Mouse (Mus musculus): Measurements from ENCODE around the gene Cyp4x1. TPM values are rescaled to one million over a fixed set of nuclear protein-coding genes. Genes with fewer than 3 reads are reported as not detected.
A peak's percentile ranks its signal among the peaks of the same experiment; 100 is the strongest.
"Not testable (repeated sequence)": the region's sequence is repeated elsewhere in the genome, so short reads cannot be mapped to it uniquely, and the experiment has no call there.

Cyp4x1 gene
- 0.54 and 1.4 TPM in 2 replicates for polyA plus RNA-seq (2014; fragmentation: Nextera tagmentation; extraction: Ambion mirVana)

DNA sequence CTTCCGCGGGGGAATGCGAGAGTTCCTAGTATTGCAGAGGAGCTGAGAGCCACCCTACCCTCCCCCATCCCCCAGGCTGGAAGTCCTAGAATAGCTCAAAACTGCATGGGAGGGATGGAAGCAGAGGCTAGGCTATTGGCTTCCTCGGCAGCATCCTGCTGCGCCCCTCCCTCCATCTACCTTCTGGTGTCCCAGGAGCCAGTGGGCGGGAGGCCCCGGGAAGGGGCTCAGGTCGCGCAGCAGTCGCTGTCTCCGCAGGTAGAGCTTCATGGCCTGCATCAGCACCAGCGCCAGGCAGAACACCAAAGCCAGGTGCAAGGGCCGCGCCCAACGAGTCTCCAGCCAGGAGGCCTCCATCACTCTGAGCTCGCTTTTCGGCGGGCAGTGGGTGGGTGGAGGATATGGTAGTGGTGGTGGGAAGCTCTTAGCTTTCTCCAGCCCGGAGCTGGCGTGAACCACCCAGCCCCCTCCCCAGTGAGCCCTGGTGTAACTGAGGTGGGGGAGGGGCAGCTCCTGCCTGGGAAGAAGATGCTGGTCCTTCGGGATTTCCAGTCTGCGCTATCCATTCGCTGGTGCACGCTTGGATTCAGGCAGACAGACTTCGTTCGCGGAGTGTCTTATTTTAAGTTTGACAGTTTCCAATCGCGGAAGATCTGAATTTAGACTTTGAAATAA lies at the start of gene Cyp4x1:
Cyp4x1 (minus strand) TSS at position 661 of the 675 bp plus-strand sequence.
- H3K4me2 ChIP-seq (replicated peaks; ENCODE audit: low read depth, low read length) = peak within 1 kb of the TSS; percentile 29
- no peak within 1 kb of the TSS for H3K9ac ChIP-seq (replicated peaks; ENCODE audit: low read depth, low read length)
- H3K27me3 ChIP-seq (ENCODE audit: control insufficient read depth, insufficient read depth, low read length) = peaks cover 9% of the 10 kb centered on the region; the same call in 1 of the 2 replicates
- H3K9me3 ChIP-seq (ENCODE audit: control insufficient read depth, low read depth, low read length) = no peaks in the 10 kb centered on the region
- WGBS = 1% methylated on average over 29 of the region's 29 CpGs
- ATAC-seq (ENCODE audit: insufficient number of reproducible peaks, insufficient read depth, low FRiP score, low read depth) = peak; percentile 28; the same call in 1 of the 2 replicates
- H3K27ac ChIP-seq (ENCODE audit: low read length) = peak within 1 kb of the TSS; percentile 7; the same call in 1 of the 2 replicates
- peak within 1 kb of the TSS; percentile 5 for H3K4me3 ChIP-seq (ENCODE audit: low read depth, low read length)
- H3K4me1 ChIP-seq (ENCODE audit: control insufficient read depth, insufficient read depth, low read length) = 0 out of 2 replicates have a peak, but pooled peaks cover 4% of the 10 kb centered on the region
- H3K36me3 ChIP-seq (ENCODE audit: control insufficient read depth, insufficient read depth, low read length) = no peaks in the 10 kb centered on the region

- H3K9me3 ChIP-seq (ENCODE audit: control insufficient read depth, low read depth, low read length); ATAC-seq (ENCODE audit: insufficient number of reproducible peaks, insufficient read depth, low FRiP score, low read depth); H3K36me3 ChIP-seq (ENCODE audit: control insufficient read depth, insufficient read depth, low read length); H3K9ac ChIP-seq (replicated peaks; ENCODE audit: low read depth, low read length); H3K4me3 ChIP-seq (ENCODE audit: low read depth, low read length); H3K27ac ChIP-seq (ENCODE audit: low read length); H3K4me2 ChIP-seq (replicated peaks; ENCODE audit: low read depth, low read length); H3K4me1 ChIP-seq (ENCODE audit: control insufficient read depth, insufficient read depth, low read length); H3K27me3 ChIP-seq (ENCODE audit: control insufficient read depth, insufficient read depth, low read length): not testable (repeated sequence)
Measured at GRCm38 (mm10) chr4:115176201-115176600, 42.1 kb upstream of the Cyp4x1 start.

GRCm38 (mm10) chr4:115174694-115175353 lies 40.7 kb upstream of the Cyp4x1 start:
- no peak for ATAC-seq (ENCODE audit: insufficient number of reproducible peaks, insufficient read depth, low FRiP score, low read depth)
- WGBS = 48% methylated on average over 1 of the region's 1 CpGs

DNA sequence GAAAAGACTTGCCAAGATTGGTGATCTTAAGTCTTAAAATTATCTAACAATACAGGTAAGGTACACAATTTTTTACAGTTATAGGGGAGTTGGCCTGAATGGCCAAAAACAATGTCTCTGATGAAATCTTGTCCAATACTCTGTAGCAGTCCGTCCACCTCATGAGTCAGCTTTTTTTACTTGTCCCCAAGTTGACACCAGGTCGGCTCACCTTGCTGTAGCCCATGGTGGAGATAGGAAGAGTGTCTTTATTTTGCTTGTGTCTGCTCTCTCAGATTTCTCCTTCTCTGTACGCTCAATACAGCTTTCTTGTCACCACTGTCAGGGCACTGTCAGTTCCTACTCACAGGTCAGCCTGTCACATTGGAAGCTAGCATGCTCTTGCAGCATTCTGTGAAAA lies 24.9 kb upstream of the Cyp4x1 start:
- H3K36me3 ChIP-seq (ENCODE audit: control insufficient read depth, insufficient read depth, low read length); H3K9me3 ChIP-seq (ENCODE audit: control insufficient read depth, low read depth, low read length); H3K27ac ChIP-seq (ENCODE audit: low read length); H3K4me2 ChIP-seq (replicated peaks; ENCODE audit: low read depth, low read length); H3K4me1 ChIP-seq (ENCODE audit: control insufficient read depth, insufficient read depth, low read length); H3K27me3 ChIP-seq (ENCODE audit: control insufficient read depth, insufficient read depth, low read length); ATAC-seq (ENCODE audit: insufficient number of reproducible peaks, insufficient read depth, low FRiP score, low read depth); H3K9ac ChIP-seq (replicated peaks; ENCODE audit: low read depth, low read length); H3K4me3 ChIP-seq (ENCODE audit: low read depth, low read length): not testable (repeated sequence)
- 75% methylated on average over 3 of the region's 3 CpGs for WGBS

More at GRCm38 (mm10) chr4:115174694-115175353, 40.7 kb upstream of the Cyp4x1 start:
- no peak overlapping the region for H3K9ac ChIP-seq (replicated peaks; ENCODE audit: low read depth, low read length)
- no peaks in the 10 kb centered on the region for H3K9me3 ChIP-seq (ENCODE audit: control insufficient read depth, low read depth, low read length)
- H3K4me2 ChIP-seq (replicated peaks; ENCODE audit: low read depth, low read length) = no peak overlapping the region
- no peaks in the 10 kb centered on the region for H3K36me3 ChIP-seq (ENCODE audit: control insufficient read depth, insufficient read depth, low read length)
- H3K4me3 ChIP-seq (ENCODE audit: low read depth, low read length) = no peak overlapping the region
- no peak overlapping the region for H3K27ac ChIP-seq (ENCODE audit: low read length)
- H3K4me1 ChIP-seq (ENCODE audit: control insufficient read depth, insufficient read depth, low read length) = no peaks in the 10 kb centered on the region
- H3K27me3 ChIP-seq (ENCODE audit: control insufficient read depth, insufficient read depth, low read length) = no peaks in the 10 kb centered on the region

DNA sequence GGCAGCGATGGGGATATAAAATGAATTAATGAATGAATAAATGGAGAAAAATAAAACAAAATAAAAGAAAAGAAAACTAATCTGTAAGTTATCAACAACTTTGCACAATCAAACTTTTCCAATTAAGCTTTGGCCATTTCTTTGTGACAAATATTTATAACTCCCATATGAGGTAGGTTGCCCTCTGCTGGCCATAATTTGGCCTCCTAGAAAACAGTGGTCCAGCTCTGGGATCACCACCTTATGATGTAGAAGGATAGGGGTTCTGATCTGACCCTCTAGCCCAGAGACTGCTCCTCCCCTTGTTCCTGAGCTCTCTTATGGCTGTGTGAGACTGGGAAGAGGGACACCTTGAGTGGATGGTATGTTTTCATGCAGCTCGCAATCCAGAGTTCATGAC lies 20.6 kb upstream of the Cyp4x1 start:
- WGBS = 85% methylated on average over 2 of the region's 2 CpGs
- no peak for ATAC-seq (ENCODE audit: insufficient number of reproducible peaks, insufficient read depth, low FRiP score, low read depth)
- H3K9me3 ChIP-seq (ENCODE audit: control insufficient read depth, low read depth, low read length) = no peaks in the 10 kb centered on the region
- H3K4me3 ChIP-seq (ENCODE audit: low read depth, low read length) = no peak overlapping the region
- H3K36me3 ChIP-seq (ENCODE audit: control insufficient read depth, insufficient read depth, low read length) = no peaks in the 10 kb centered on the region
- H3K27ac ChIP-seq (ENCODE audit: low read length) = no peak overlapping the region
- H3K4me2 ChIP-seq (replicated peaks; ENCODE audit: low read depth, low read length) = no peak overlapping the region
- H3K27me3 ChIP-seq (ENCODE audit: control insufficient read depth, insufficient read depth, low read length) = no peaks in the 10 kb centered on the region
- H3K4me1 ChIP-seq (ENCODE audit: control insufficient read depth, insufficient read depth, low read length) = no peaks in the 10 kb centered on the region
- H3K9ac ChIP-seq (replicated peaks; ENCODE audit: low read depth, low read length) = no peak overlapping the region

- no peak for ATAC-seq (ENCODE audit: insufficient number of reproducible peaks, insufficient read depth, low FRiP score, low read depth)
- 25% methylated on average over 7 of the region's 7 CpGs for WGBS
- Histone ChIP-seq H3K36me3 (ENCODE audit: control insufficient read depth, insufficient read depth, low read length) (no peaks in the 10 kb centered on the region), H3K4me1 (ENCODE audit: control insufficient read depth, insufficient read depth, low read length) (0 out of 2 replicates have a peak, but pooled peaks cover 4% of the 10 kb centered on the region), H3K27ac (ENCODE audit: low read length) (no peak overlapping the region), H3K4me2 (replicated peaks; ENCODE audit: low read depth, low read length) (no peak overlapping the region), H3K9ac (replicated peaks; ENCODE audit: low read depth, low read length) (no peak overlapping the region), H3K4me3 (ENCODE audit: low read depth, low read length) (no peak overlapping the region), H3K9me3 (ENCODE audit: control insufficient read depth, low read depth, low read length) (no peaks in the 10 kb centered on the region), H3K27me3 (ENCODE audit: control insufficient read depth, insufficient read depth, low read length) (peaks cover 9% of the 10 kb centered on the region; the same call in 1 of the 2 replicates)
Measured at GRCm38 (mm10) chr4:115134296-115134630, 182 bp upstream of the Cyp4x1 start.

GRCm38 (mm10) chr4:115133085-115133484 lies 996 bp downstream of the Cyp4x1 start:
- ATAC-seq (ENCODE audit: insufficient number of reproducible peaks, insufficient read depth, low FRiP score, low read depth) = peak; percentile 86
- Histone ChIP-seq H3K4me1 (ENCODE audit: control insufficient read depth, insufficient read depth, low read length) (0 out of 2 replicates have a peak, but pooled peaks cover 4% of the 10 kb centered on the region), H3K27me3 (ENCODE audit: control insufficient read depth, insufficient read depth, low read length) (peaks cover 9% of the 10 kb centered on the region; the same call in 1 of the 2 replicates), H3K4me3 (ENCODE audit: low read depth, low read length) (no peak overlapping the region), H3K27ac (ENCODE audit: low read length) (no peak overlapping the region), H3K36me3 (ENCODE audit: control insufficient read depth, insufficient read depth, low read length) (no peaks in the 10 kb centered on the region), H3K4me2 (replicated peaks; ENCODE audit: low read depth, low read length) (no peak overlapping the region), H3K9me3 (ENCODE audit: control insufficient read depth, low read depth, low read length) (no peaks in the 10 kb centered on the region), H3K9ac (replicated peaks; ENCODE audit: low read depth, low read length) (no peak overlapping the region)
- WGBS = 11% methylated on average over 5 of the region's 5 CpGs

- Histone ChIP-seq H3K27ac (ENCODE audit: low read length) (no peak overlapping the region), H3K4me1 (ENCODE audit: control insufficient read depth, insufficient read depth, low read length) (no peaks in the 10 kb centered on the region), H3K9me3 (ENCODE audit: control insufficient read depth, low read depth, low read length) (no peaks in the 10 kb centered on the region), H3K9ac (replicated peaks; ENCODE audit: low read depth, low read length) (no peak overlapping the region), H3K4me2 (replicated peaks; ENCODE audit: low read depth, low read length) (no peak overlapping the region), H3K4me3 (ENCODE audit: low read depth, low read length) (no peak overlapping the region), H3K27me3 (ENCODE audit: control insufficient read depth, insufficient read depth, low read length) (no peaks in the 10 kb centered on the region), H3K36me3 (ENCODE audit: control insufficient read depth, insufficient read depth, low read length) (no peaks in the 10 kb centered on the region)
- no peak for ATAC-seq (ENCODE audit: insufficient number of reproducible peaks, insufficient read depth, low FRiP score, low read depth)
Measured at GRCm38 (mm10) chr4:115124713-115125112, 9.4 kb downstream of the Cyp4x1 start.
